Mouse (Mus musculus): ENCODE results near the gene March9. TPM values are rescaled to one million over a fixed set of nuclear protein-coding genes. Genes with fewer than 3 reads are reported as not detected.

The March9 gene
- 10 to 100 TPM; 11.7 to 15.1 TPM for polyA plus RNA-seq (2012; fragmentation: generic; extraction: Trizol)

DNA sequence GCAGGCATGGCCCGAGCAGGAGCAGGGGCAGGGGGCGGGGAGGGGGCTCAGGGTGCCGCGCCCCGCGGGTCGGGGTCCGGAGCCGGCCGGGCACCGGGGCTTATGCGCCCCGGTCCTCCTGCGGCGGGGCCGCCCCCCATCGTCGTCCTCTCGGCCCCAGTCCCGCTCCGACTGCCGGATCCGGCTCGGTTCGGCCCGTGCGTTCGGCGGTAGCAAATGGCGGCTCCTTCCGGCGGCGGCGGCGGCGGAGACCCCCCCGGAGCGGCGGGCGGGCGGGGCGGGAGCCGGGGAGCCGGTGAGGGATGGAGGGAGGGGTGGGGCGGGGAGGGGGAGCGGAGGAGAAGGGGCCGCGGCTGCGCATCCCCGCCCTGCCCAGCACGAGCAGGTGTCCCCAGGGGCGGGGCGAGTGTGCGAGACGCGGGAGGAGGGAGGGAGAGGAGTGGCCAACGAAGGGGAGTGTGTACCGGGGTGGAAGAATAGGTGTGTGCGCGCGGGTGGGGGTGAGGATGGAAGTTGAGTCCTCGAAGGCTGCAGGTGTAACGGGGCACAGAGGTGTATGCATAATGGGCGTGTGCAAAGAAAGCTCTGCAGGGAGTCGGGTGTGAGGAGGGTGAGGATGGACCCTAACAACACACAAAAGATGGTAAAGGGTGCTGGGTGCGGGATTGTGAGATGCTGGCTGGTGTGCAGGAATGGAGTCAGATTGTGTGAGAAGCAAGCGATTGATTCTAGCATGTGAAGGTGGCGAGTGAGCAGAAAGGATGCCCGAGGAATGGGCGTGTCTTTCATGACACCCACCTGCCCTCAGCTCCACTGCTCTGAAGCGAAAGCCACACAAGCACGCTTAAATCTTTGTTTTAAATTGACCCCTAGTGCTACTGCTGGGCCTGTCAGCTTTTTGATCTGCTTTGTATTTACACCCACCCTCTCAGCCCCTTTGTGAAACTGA lies at the start of gene March9:
March9 (minus strand) TSS at position 217 of the 949 bp plus-strand sequence.

DNA sequence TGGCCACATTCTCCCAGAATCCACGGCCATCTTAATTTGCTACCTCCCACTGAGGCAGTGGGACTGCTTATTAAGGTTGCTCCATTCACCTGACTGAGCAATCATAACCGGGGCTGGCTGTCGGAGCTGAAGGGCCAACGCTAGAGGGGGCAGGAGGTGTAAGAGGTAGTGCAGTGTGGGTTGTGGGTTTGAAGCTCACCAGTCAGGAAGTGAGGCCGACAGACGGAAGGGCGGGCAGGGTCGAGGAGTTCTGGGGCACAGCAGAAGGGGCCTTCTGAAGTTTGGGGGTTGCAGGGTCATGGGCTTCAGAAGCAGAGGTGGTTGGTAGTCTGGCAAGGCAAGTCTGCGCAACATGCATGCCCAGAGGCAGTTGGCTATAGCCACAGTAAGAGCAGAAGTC lies 15.1 kb upstream of the March9 start, which contains the start of gene Agap2:
Agap2 (plus strand) TSS at position 205 of the 400 bp plus-strand sequence.

DNA sequence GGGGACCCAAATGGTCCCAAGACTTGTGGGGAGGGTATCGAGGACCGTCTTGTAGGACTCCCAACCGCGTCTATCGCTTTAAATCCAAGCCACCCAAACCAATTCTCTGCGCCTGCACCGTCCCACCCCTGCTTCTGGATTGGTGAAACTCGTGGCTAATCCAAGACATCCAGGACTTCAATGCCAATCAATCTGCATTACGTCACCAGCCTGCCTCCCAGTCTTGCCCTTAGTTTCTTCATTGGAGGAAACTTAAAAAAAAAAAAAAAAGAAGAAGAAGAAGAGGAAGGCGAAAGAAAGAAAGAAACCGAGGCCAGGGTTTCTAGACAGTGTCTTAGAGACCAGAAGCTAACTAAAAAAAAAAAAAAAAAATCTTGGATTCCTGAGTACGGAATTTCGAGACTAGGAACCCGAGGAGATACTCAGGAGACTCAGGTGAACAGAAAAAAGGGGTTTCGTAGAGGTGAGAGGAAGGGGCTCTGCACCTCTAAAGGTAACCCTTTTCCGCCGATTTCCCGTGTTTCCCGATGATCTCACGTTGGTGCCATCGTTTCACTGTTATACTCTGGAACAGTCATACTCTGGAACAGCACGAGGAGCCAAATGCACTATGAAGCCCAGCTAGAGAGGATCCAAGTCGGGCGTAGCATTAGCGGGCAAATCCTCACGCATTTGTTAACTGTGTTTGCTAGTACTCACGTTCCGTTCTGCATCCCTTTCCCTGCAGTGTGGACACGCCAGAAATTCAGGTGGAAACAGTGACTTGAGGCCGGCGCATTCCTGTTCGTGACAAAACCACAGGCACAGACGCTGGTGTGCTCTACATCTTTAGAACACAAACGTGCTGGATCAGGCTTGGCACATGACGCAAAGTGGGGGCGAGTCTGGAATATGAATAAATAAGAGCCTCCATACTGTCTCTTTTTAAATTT lies 10.5 kb upstream of the March9 start, which contains the start of gene Tspan31:
Tspan31 (minus strand) TSS at position 75 of the 932 bp plus-strand sequence.

DNA sequence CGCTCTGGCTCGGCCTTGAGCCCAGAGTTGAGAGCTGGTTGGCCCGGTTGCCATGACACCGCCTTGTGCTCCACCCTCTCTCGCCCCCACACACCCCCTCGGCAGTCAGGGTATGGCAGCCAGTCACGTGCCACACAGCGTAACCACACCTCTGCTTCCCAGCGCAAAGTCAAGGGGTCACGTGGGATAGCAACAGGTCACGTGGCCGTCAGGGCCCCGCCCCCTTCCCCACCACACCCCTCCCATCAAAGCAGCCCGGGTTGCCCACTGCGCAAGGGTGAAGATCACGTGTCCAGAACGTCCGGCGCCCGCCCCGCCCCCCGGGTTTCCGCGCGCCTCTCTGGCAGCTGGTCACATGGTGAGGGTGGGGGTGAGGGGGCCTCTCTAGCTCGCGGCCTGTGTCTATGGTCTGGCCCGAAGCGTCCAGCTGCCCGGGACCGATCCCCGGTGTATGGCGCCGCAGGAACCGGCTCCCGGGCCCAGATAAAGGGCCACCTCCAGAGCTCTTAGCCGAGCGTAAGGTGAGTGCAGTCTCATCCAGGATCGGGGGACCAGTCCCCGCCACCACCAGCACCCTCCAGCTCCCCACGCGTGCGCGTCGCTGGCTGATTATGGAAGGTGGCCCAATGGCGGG lies 3.4 kb upstream of the March9 start, which contains the start of gene Cdk4:
Cdk4 (plus strand) TSS at position 296 of the 634 bp plus-strand sequence.

DNA sequence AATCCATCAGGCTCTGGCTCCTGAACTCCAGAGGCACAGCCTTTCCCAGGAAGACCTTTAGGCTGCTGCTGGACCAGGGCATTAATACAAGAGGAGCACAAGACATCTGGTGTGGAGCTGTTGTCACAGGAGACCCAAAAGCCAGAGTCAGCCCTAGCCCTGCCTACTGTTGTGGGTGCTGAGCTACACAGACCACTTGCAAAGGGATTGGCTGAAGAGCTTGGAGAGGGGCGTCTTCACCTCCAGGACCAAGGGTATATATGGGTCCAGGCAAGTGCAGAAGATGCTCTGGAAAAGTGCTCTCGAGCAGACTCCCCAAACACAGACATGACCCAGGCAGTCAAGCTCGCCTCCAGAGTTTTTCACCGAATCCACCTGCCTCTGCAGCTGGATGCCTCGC lies 12.0 kb downstream of the March9 start, which contains the start of gene Cyp27b1:
Cyp27b1 (plus strand) TSS at position 297 of the 400 bp plus-strand sequence.

DNA sequence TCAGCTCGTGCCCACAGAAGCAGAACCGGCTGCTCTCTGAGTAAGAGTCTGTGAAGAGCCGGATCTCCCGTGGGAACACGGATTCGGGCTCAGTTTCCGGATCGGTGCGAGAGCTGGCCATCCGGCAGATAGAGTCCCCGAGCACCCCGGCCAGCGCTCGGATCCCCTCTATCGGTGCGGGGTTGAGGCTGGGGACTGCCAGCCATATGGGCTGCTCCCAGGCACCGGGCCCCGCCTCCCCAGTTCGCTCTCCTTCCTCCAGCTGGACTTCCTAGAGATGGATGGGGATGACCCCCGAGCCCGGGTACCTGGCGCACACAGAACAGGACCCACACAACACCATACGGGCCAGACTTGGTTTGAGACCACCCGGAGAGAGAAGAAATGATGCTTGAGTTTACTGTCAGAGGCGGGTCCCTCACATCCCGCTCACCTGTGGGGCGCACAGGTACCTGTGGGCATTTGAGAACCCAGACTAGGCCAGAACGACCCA lies 18.7 kb downstream of the March9 start, which contains the start of the genes Mettl1 and Eef1akmt3:
Mettl1 (plus strand) TSS at position 141 of the 493 bp plus-strand sequence.
Eef1akmt3 (minus strand) TSS at position 240 of the 493 bp plus-strand sequence.

DNA sequence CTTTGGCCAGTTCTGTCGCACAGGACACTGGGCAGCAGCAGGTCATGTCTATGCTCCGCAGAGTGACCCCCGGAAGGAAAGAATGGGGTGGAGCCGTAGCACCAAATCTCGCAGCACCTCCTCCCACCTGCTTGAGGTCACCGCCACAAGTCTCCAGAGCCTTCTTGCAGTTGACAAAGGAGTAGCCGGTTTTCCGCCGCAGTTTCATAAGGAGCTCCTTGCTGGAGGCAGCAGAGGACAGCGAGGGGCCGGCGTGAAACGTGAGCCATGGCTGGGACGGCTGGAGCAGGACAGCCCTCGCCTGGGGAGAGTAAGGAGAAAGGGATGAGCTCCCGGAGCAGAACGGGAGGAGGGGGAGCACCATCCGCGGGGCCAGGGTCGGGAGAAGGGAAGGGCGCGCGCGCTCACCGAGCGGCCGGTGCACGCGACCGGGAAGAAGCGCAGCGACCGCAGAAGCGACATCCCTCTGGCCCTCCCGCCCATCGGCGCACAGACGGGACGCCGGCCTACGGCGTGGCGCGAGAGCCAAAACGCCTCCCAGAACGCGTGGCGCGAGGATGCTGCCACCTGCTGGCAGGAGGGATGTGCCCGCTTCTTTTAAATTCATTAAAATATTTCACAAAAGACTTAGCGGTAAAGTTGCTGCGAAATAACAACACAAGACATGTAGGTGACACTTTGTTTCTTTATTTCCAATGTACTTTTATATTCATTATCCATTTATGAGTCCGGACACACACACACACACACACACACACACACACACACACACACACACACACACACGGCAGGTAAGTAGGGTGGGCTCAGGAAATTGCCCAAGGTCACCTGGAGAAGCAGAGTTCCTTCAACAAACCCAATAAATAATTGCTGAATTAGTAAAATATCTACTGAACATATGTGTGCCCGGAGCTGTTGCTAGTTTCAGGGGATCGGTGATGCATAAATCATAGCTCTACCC lies 29.4 kb downstream of the March9 start, which contains the start of gene Tsfm:
Tsfm (minus strand) TSS at position 505 of the 961 bp plus-strand sequence.

Other genes with a start within 250 kb of the March9 start
- 10 to 100 TPM; 13.2 to 19.2 TPM for gene Atp23, start 158.8 kb downstream of the March9 start, polyA plus RNA-seq (2012; fragmentation: generic; extraction: Trizol)
- gene Ctdsp2, start 81.5 kb downstream of the March9 start, polyA plus RNA-seq (2012; fragmentation: generic; extraction: Trizol): 100 to 1,000 TPM in 1 of 2 experiments, 10 to 100 TPM in 1; 55.9 to 178 TPM
- 1 to 10 TPM in 1 of 2 experiments, under 1 TPM in 1; 0.08 to 1.8 TPM for gene Avil, start 59.5 kb downstream of the March9 start, polyA plus RNA-seq (2012; fragmentation: generic; extraction: Trizol)
- gene Tsfm, start 29.3 kb downstream of the March9 start, polyA plus RNA-seq (2012; fragmentation: generic; extraction: Trizol): 10 to 100 TPM; 33.2 to 45.3 TPM
- 10 to 100 TPM; 11.5 to 42.6 TPM for gene Mettl1, start 18.8 kb downstream of the March9 start, polyA plus RNA-seq (2012; fragmentation: generic; extraction: Trizol)
- gene Eef1akmt3, start 18.7 kb downstream of the March9 start, polyA plus RNA-seq (2012; fragmentation: generic; extraction: Trizol): under 1 TPM; 0.05 to 0.14 TPM
- gene Cyp27b1, start 11.9 kb downstream of the March9 start, polyA plus RNA-seq (2012; fragmentation: generic; extraction: Trizol): 1 to 10 TPM in 1 of 2 experiments, under 1 TPM in 1; 0.06 to 1.1 TPM
- 100 to 1,000 TPM; 769 to 844 TPM for gene Cdk4, start 3.4 kb upstream of the March9 start, polyA plus RNA-seq (2012; fragmentation: generic; extraction: Trizol)
- gene Tspan31, start 10.1 kb upstream of the March9 start, polyA plus RNA-seq (2012; fragmentation: generic; extraction: Trizol): 100 to 1,000 TPM in 1 of 2 experiments, 10 to 100 TPM in 1; 74.9 to 185 TPM
- 10 to 100 TPM in 1 of 2 experiments, under 1 TPM in 1; 0.85 to 10.7 TPM for gene Agap2, start 15.1 kb upstream of the March9 start, polyA plus RNA-seq (2012; fragmentation: generic; extraction: Trizol)
- gene Os9, start 60.9 kb upstream of the March9 start, polyA plus RNA-seq (2012; fragmentation: generic; extraction: Trizol): 100 to 1,000 TPM in 1 of 2 experiments, 10 to 100 TPM in 1; 27.4 to 134 TPM
- gene B4galnt1, start 105.0 kb upstream of the March9 start, polyA plus RNA-seq (2012; fragmentation: generic; extraction: Trizol): 10 to 100 TPM in 1 of 2 experiments, 1 to 10 TPM in 1; 4.1 to 18.6 TPM
- gene Slc26a10, start 120.5 kb upstream of the March9 start, polyA plus RNA-seq (2012; fragmentation: generic; extraction: Trizol): under 1 TPM; 0.14 to 0.66 TPM
- 100 to 1,000 TPM in 1 of 2 experiments, 10 to 100 TPM in 1; 23.6 to 137 TPM for gene Arhgef25, start 129.9 kb upstream of the March9 start, polyA plus RNA-seq (2012; fragmentation: generic; extraction: Trizol)
- 10 to 100 TPM; 26.0 to 79.0 TPM for gene Dtx3, start 135.5 kb upstream of the March9 start, polyA plus RNA-seq (2012; fragmentation: generic; extraction: Trizol)
- gene Pip4k2c, start 151.4 kb upstream of the March9 start, polyA plus RNA-seq (2012; fragmentation: generic; extraction: Trizol): 10 to 100 TPM in 1 of 2 experiments, 1 to 10 TPM in 1; 9.1 to 33.4 TPM
- gene Kif5a, start 203.2 kb upstream of the March9 start, polyA plus RNA-seq (2012; fragmentation: generic; extraction: Trizol): under 1 TPM; 0.02 to 0.37 TPM
- gene Dctn2, start 206.2 kb upstream of the March9 start, polyA plus RNA-seq (2012; fragmentation: generic; extraction: Trizol): 100 to 1,000 TPM; 146 to 282 TPM
- gene Mbd6, start 228.8 kb upstream of the March9 start, polyA plus RNA-seq (2012; fragmentation: generic; extraction: Trizol): 10 to 100 TPM in 1 of 2 experiments, 1 to 10 TPM in 1; 7.6 to 30.7 TPM

Data from C3H10T1/2 (cell line).